Mouse (Mus musculus) adipocyte (in vitro differentiated cells): ENCODE results near the gene Slco1a5.
A peak's percentile ranks its signal among the peaks of the same experiment; 100 is the strongest.
"Not testable (repeated sequence)": the region's sequence is repeated elsewhere in the genome, so short reads cannot be mapped to it uniquely, and the experiment has no call there.

Source experiments
- DNase-seq: peaks from one replicate; pipeline ENCODE4 v3.0.0-alpha.2; 2016; ENCODE audit warnings: low spot score

The Slco1a5 gene

GRCm38 (mm10) chr6:142322881-142323280 is at the start of gene Slco1a5:
Slco1a5 (minus strand) TSS chr6:142322981.
- DNase-seq: no peak

DNA sequence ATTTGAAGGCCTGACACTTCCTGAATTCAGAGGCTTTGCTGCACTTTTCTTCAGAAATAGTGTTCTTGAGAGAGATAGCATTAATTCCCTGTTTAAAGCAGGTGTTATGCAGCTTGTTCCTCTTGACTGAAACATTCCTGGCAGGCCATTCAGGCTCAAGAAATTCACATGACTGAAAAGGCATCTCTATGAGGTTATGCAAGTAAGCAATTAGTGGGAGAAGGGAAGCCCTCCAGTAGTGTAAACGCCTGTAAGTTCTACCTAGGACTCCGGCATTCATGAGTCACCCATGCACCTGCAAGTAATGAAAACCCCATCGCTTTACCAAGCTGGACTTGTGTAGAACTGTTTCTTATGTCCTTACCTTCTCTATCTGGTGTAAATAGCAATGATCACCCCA is 46.8 kb upstream of the Slco1a5 start:
- no peak for DNase-seq

DNA sequence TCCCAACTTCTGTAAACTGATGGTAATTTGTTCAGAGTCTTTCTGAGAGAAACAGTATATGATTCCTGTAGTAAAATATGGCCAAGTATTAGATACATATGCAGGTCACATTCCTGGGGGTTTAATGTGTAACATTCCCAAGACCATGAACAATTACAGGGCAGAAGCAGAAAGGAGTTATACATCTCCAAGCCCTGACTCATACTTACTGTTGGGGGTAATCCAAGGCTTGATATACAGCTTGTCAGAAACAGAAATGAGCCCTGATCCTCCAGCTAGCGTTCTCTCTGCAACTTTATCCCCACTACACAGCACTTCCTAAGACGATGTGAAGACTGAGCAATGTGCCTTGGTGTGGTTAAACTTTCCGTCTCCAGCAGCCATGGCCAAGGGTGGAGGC is 44.8 kb upstream of the Slco1a5 start:
- DNase-seq: no peak

DNA sequence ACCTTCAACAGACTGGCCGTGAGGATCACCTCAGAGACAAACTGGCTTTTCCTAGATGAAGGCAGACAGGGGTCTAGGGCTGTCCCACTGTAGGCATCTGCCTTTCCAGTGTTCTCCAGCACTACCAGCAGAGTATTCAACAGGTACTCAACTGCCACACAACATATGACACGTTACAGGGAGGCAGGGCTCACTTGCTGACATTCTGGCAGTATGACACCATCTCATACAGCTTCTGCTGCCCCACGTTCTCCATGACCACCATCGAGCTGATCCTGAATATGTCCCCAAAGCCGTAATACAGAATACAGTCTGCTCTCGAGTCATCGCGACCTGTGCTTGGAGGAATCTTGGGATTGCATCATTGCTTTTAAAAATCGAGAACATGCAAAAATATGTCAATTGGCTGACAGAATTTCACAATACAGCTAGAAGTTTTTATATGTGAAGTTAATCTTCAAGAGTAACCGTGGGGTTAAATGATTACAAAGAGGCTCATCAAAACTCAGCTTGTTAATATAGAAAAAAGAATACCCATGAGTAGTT is 43.8 kb upstream of the Slco1a5 start:
- DNase-seq: no peak

- no peak for DNase-seq
Observed at GRCm38 (mm10) chr6:142365742-142366472, 43.1 kb upstream of the Slco1a5 start.

DNA sequence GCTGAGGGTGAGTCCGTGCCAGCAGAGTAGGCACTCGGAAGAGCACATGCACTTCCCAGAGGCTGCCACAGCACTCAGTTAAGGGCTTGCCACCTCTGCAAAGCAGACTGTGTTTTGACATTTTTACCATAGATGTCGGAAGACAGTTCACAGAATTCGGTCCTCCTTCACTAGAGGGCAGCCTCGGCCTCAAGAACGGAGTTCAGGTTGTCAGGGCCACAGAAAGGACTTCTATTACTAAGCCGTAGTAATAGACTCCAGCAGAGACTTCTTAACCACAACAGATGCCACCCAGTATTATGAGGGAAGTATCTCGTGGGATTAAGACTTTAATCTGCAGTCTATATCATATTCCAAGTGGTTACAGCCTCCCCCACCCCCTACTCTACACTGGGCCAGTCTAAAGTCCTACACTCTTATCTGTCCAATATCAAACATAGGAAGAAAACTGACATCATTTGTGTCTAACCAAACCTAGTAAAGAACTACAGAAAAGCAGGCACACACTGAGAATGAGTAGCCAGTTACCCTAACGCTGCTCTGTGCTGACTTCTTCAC is 40.3 kb upstream of the Slco1a5 start:
- peak; percentile 41 for DNase-seq

- no peak for DNase-seq
Observed at GRCm38 (mm10) chr6:142362036-142362435, 39.3 kb upstream of the Slco1a5 start.

- DNase-seq: no peak
Observed at GRCm38 (mm10) chr6:142357106-142357505, 34.3 kb upstream of the Slco1a5 start.

DNA sequence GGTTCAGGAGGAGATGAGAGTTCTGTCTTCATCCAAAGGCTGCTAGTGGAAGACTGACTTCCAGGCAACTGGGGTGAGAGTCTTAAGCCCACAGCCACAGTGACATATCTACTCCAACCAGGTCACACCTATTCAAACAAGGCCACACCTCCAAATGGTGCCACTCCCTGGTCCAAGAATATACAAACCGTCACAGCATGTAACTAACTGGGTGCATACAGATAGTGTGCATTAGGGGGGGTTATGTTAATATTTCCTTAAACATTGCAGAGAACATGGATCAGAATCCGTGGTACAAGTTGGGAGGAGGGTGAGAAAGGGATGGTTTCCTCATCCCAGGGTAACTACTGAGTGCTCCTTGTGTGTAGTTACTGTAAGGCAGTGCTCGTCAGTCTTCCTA is 29.3 kb upstream of the Slco1a5 start:
- DNase-seq: not testable (repeated sequence)

DNA sequence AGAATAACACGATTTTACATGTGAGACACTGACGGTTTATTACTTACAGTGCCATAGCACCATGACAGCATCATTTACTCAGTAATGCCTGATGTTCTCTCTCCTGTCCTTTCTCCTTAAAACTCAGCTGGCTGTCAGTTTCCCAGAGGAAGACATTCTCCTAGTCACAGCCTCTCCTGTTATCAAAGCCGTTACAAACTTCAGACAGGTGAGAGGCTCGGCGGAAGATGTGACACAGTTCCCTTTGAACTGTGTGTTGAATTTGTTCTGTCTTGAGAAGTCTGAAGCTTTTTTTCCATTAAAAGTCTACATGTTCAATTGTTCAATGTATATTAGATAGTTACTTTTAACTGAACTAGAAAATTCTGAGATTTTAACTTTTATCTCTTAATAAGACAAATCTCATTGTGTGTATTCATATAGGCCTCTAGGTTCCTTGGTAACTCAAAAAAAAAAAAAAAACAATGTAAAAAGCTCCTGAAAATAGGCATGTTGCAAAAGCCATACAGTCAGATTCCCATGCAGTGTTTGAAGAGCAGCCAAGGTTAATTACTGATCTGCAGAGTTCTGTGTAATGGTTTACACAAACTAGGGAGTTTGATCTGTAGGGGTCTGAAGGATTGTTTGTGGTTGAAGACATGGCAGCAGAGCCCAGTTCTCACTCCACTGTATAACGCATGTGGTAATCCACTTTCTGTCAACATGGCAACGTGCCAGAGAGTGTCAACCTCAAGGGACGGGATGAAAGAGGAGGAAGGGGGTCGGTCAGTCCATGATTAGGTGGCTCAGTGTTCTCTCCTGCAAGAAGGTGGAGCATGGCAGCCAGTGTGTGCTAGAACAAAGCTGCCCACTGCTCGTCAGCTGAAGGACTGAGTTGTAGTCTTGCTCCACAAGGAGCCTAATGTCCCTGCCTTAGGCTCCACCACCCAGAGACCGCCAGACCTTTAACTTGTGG is 24.9 kb upstream of the Slco1a5 start:
- no peak for DNase-seq

GRCm38 (mm10) chr6:142346181-142347110 is 23.7 kb upstream of the Slco1a5 start:
- DNase-seq: no peak

DNA sequence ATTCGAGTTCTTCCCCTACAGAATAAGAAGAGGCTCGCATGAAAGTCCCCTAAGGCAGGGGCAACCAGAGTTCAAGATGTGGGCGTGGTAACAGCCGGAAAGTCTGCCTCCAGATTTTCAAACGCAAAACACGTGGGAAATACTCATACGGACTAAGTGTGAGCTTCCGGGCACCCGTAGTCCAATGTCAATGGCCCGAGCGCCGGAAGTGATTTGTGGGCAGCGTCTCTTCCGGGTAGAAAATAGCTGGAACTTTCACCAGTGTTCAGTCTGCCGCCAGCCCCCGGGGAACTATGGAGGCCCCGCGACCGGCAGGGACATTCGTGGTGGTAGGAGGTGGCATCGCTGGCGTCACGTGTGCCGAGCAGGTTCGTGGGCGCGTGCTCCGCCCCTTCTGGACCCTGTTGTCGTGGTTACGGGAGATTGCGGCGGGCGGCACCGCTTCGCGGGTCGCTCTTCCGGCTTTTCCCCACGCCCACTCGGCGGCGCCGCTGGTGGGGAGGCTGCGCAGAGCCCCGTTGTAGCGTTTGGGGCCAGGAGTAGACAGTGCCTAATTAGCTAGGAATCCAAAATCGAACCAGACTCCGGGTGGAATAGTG is 22.8 kb upstream of the Slco1a5 start, which contains the start of gene Pyroxd1:
Pyroxd1 (plus strand) TSS at position 215 of the 599 bp plus-strand sequence.
- DNase-seq: peak; percentile 94

DNA sequence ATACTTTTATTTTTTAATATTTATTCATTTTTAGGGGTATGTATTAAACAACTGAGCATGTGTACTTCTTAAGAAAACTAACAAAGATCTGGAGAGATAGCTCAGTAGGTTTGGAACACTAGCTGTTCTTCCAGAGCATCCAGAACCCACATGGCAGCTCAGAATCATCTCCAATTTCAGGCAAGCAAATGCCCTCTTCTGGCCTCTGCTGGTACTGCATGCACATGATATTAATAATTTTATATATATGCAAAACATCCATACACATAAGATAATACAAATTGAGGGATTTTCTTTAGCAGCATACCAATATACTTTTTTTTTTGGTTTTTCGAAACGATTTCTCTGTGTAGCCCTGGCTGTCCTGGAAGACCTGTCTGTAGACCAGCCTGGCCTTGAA is 20.8 kb upstream of the Slco1a5 start:
- DNase-seq: peak; percentile 50

DNA sequence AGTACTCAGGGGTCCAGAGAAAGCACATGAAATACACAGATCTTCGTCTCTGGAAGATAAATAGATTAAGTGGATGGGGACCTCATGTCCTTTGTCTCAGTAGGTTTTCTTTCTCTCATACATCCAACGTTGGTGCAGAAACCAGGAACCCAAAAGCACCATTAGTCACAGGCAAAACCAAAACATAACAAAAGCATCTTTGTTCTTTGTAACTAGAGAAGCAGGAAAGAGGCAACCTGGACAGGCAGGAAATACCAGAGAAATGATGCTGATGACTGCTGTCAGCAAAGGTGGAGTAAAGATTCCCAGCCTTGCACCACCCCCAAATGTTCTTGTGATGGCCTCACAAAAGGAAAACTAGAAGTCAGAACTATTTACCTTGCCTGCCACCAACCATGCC is 16.8 kb upstream of the Slco1a5 start:
- no peak for DNase-seq

GRCm38 (mm10) chr6:142338961-142339360 is 16.2 kb upstream of the Slco1a5 start:
- DNase-seq: no peak

GRCm38 (mm10) chr6:142329201-142329600 is 6.4 kb upstream of the Slco1a5 start:
- DNase-seq: no peak

- DNase-seq: no peak
Observed at GRCm38 (mm10) chr6:142326598-142326997, 3.8 kb upstream of the Slco1a5 start.

- no peak for DNase-seq
Observed at GRCm38 (mm10) chr6:142317106-142317505, 5.7 kb downstream of the Slco1a5 start.

GRCm38 (mm10) chr6:142314285-142314684 is 8.5 kb downstream of the Slco1a5 start:
- no peak for DNase-seq

- DNase-seq: no peak
Observed at GRCm38 (mm10) chr6:142305076-142305475, 17.7 kb downstream of the Slco1a5 start.

DNA sequence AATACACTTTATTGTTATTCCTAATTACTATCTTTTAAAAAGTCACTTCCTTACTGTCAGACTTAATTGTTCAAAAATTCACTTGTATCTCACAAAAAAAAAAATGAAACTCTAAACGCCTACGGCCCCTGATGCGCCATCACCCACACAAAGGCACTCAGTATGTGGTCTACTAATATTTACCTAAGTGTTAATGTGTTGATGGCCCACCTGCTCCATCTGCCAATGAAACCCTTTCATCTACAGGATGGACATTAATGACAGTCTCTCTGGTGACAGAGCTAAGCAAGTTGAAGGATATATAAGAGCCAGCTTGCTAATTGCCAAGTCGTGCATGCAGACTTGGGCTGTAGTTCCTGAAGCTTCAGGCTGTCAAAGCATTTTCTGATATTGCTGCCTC is 24.7 kb downstream of the Slco1a5 start, which contains the start of gene Iapp:
Iapp (plus strand) TSS at position 326 of the 400 bp plus-strand sequence.
- no peak for DNase-seq
